Mouse (Mus musculus) CH12.LX (cell line): Measurements from ENCODE around the gene Glt8d2. TPM values are rescaled to one million over a fixed set of nuclear protein-coding genes. Genes with fewer than 3 reads are reported as not detected.

Experiments used
- DNase-seq: peaks from one replicate; pipeline ENCODE4 v3.0.0-alpha.2; 2013; ENCODE audit errors: extremely low read depth
- H3K27ac ChIP-seq: 2 replicates; pipeline ENCODE4 v1.5.1; 2012; ENCODE audit warnings: low read depth, mild to moderate bottlenecking, control low read depth, moderate library complexity; ENCODE audit not compliant: insufficient read depth
- H3K27me3 ChIP-seq: replicated peaks from 2 replicates; pipeline ENCODE3; 2012; ENCODE audit warnings: inconsistent platforms
- H3K36me3 ChIP-seq, 2 experiments: replicated peaks in 1 of 2; 2 replicates each; pipeline versions ENCODE3 to v1.6.1; 2012; ENCODE audit warnings: inconsistent platforms in 1 of 2, low read length in 1 of 2, mild to moderate bottlenecking in 1 of 2, mixed read lengths in 1 of 2, moderate library complexity in 1 of 2; ENCODE audit not compliant: control insufficient read depth in 1 of 2, insufficient read depth in 1 of 2
- H3K4me1 ChIP-seq, 2 experiments: 2 replicates each; pipeline ENCODE4 v1.6.1; 2012; ENCODE audit warnings: inconsistent platforms in 1 of 2, moderate library complexity in 1 of 2; ENCODE audit not compliant: insufficient read depth in 2 of 2, control insufficient read depth in 1 of 2
- H3K4me2 ChIP-seq: 2 replicates; pipeline ENCODE4 v1.6.1; 2012; ENCODE audit warnings: low read depth, mild to moderate bottlenecking, control low read depth; ENCODE audit not compliant: poor library complexity, insufficient read depth, severe bottlenecking
- H3K4me3 ChIP-seq, 3 experiments: fragments of 150-350 bp in 1 of 3; sonication (generic) in 1 of 3; replicated peaks in 1 of 3; 2 replicates each; pipeline versions ENCODE3 to v1.5.1; 2011 to 2012; ENCODE audit warnings: low read depth in 2 of 3, low read length in 2 of 3, mild to moderate bottlenecking in 2 of 3, moderate library complexity in 2 of 3, control low read depth in 1 of 3, improper control_type of control experiment in 1 of 3, inconsistent platforms in 1 of 3, mixed read lengths in 1 of 3; ENCODE audit not compliant: poor library complexity in 1 of 3
- H3K79me2 ChIP-seq: replicated peaks from 2 replicates; pipeline ENCODE4 v1.6.1; 2012; ENCODE audit warnings: mild to moderate bottlenecking, moderate library complexity; ENCODE audit not compliant: control insufficient read depth, poor library complexity, insufficient read depth, severe bottlenecking; ENCODE audit errors: extremely low read depth
- H3K9ac ChIP-seq: 2 replicates; pipeline ENCODE4 v1.6.1; 2012; ENCODE audit warnings: low read depth, mild to moderate bottlenecking, control low read depth, moderate library complexity; ENCODE audit not compliant: insufficient read depth
- H3K9me3 ChIP-seq: replicated peaks from 2 replicates; pipeline ENCODE3; 2012; ENCODE audit warnings: low read length, inconsistent platforms, mixed read lengths
- BHLHE40 ChIP-seq: IDR thresholded peaks from 2 replicates; pipeline ENCODE4 v1.6.1; 2011; ENCODE audit warnings: mild to moderate bottlenecking, low read depth, low read length, improper control_type of control experiment
- CHD1 ChIP-seq: IDR thresholded peaks from 2 replicates; pipeline ENCODE4 v1.6.1; 2012; ENCODE audit warnings: low read depth, low read length, improper control_type of control experiment, inconsistent platforms
- CHD2 ChIP-seq: IDR thresholded peaks from 2 replicates; pipeline ENCODE4 v1.6.1; 2011; ENCODE audit warnings: low read length, improper control_type of control experiment
- E2F4 ChIP-seq: IDR thresholded peaks from 2 replicates; pipeline ENCODE4 v1.6.1; 2011; ENCODE audit warnings: low read depth, low read length, improper control_type of control experiment; ENCODE audit not compliant: insufficient replicate concordance
- ELF1 ChIP-seq: IDR thresholded peaks from 2 replicates; pipeline ENCODE4 v1.6.1; 2014; ENCODE audit warnings: low read depth, mild to moderate bottlenecking, inconsistent platforms, low read length, improper control_type of control experiment
- ETS1 ChIP-seq: conservative IDR thresholded peaks from 2 replicates; pipeline ENCODE4 v1.6.1; 2012; ENCODE audit warnings: low read depth, mild to moderate bottlenecking, inconsistent platforms, low read length, improper control_type of control experiment, moderate library complexity
- GABPA ChIP-seq: IDR thresholded peaks from 2 replicates; pipeline ENCODE4 v1.6.1; 2012; ENCODE audit warnings: low read depth, low read length, improper control_type of control experiment, inconsistent platforms; ENCODE audit not compliant: insufficient replicate concordance
- HCFC1 ChIP-seq: IDR thresholded peaks from 2 replicates; pipeline ENCODE4 v1.6.1; 2012; ENCODE audit warnings: low read depth, mild to moderate bottlenecking, inconsistent platforms, low read length, improper control_type of control experiment
- MAZ ChIP-seq: IDR thresholded peaks from 2 replicates; pipeline ENCODE4 v1.6.1; 2012; ENCODE audit warnings: low read depth, mild to moderate bottlenecking, inconsistent platforms, low read length, improper control_type of control experiment, moderate library complexity
- MXI1 ChIP-seq: IDR thresholded peaks from 2 replicates; pipeline ENCODE4 v1.6.1; 2011; ENCODE audit warnings: mild to moderate bottlenecking, low read depth, low read length, improper control_type of control experiment
- NELFE ChIP-seq: IDR thresholded peaks from 2 replicates; pipeline ENCODE4 v1.6.1; 2011; ENCODE audit warnings: low read depth, low read length, improper control_type of control experiment
- PAX5 ChIP-seq: IDR thresholded peaks from 2 replicates; pipeline ENCODE4 v1.6.1; 2012; ENCODE audit warnings: low read length, inconsistent platforms, mixed read lengths
- POLR2A ChIP-seq: IDR thresholded peaks from 2 replicates; pipeline ENCODE4 v1.6.1; 2011; ENCODE audit warnings: low read depth, mild to moderate bottlenecking, improper control_type of control experiment, low read length
- POLR2AphosphoS2 ChIP-seq: IDR thresholded peaks from 2 replicates; pipeline ENCODE4 v1.6.1; 2011; ENCODE audit warnings: low read depth, low read length, improper control_type of control experiment
- RCOR1 ChIP-seq: conservative IDR thresholded peaks from 2 replicates; pipeline ENCODE4 v1.6.1; 2012; ENCODE audit warnings: low read depth, mild to moderate bottlenecking, inconsistent platforms, low read length, improper control_type of control experiment
- SMC3 ChIP-seq: IDR thresholded peaks from 2 replicates; pipeline ENCODE4 v1.6.1; 2011; ENCODE audit warnings: low read depth, low read length, improper control_type of control experiment
- TCF12 ChIP-seq: IDR thresholded peaks from 2 replicates; pipeline ENCODE4 v1.6.1; 2014; ENCODE audit warnings: low read depth, mild to moderate bottlenecking, inconsistent platforms, low read length, improper control_type of control experiment
- USF1 ChIP-seq: IDR thresholded peaks from 2 replicates; pipeline ENCODE4 v1.6.1; 2014; ENCODE audit warnings: low read depth, mild to moderate bottlenecking, inconsistent platforms, low read length, improper control_type of control experiment
- USF2 ChIP-seq: conservative IDR thresholded peaks from 2 replicates; pipeline ENCODE4 v1.6.1; 2011; ENCODE audit warnings: low read depth, low read length, improper control_type of control experiment
- ZC3H11A ChIP-seq: IDR thresholded peaks from 2 replicates; pipeline ENCODE4 v1.6.1; 2012; ENCODE audit warnings: low read depth, mild to moderate bottlenecking, inconsistent platforms, low read length, improper control_type of control experiment
- ZKSCAN1 ChIP-seq: IDR thresholded peaks from 2 replicates; pipeline ENCODE4 v1.6.1; 2012; ENCODE audit warnings: low read depth, inconsistent platforms, low read length, improper control_type of control experiment, borderline replicate concordance
- ZNF384 ChIP-seq: IDR thresholded peaks from 2 replicates; pipeline ENCODE4 v1.6.1; 2012; ENCODE audit warnings: low read depth, low read length, improper control_type of control experiment, inconsistent platforms
- dilution Hi-C: fragments of 300-500 bp; cut with MboI; formaldehyde crosslinking; loops from 2 replicates; pipeline ENCODE4 v1.14.3; 2020; ENCODE audit warnings: low sequenced_read_pairs; ENCODE audit not compliant: extremely low pct_unique_long_range_greater_than_20kb, extremely low pct_ligation_motif_present
- in situ Hi-C: fragments of 300-500 bp; cut with MboI; formaldehyde crosslinking; loops from 3 replicates; pipeline ENCODE4 v1.14.3; 2019; ENCODE audit warnings: low sequenced_read_pairs, low pct_ligation_motif_present, low pct_unique_long_range_greater_than_20kb, mixed read lengths
- polyA plus RNA-seq: library from polyadenylated mRNA; unstranded; fragments of >175 nt; gene quantifications from 2 replicates; pipeline ENCODE4 v1.2.1, GENCODE M21; 2012; ENCODE audit warnings: low read depth; ENCODE audit not compliant: insufficient read length
- total RNA-seq, 2 experiments: library from RNA; depleted of rRNA; stranded (reverse); fragments of 300-350 nt in 1 of 2; fragments of >200 nt in 1 of 2; gene quantifications; 2 replicates each; pipeline ENCODE4 v1.2.3; 2012 to 2014

Glt8d2 gene
- total and polyA plus RNA-seq, 3 experiments = not detected

DNA sequence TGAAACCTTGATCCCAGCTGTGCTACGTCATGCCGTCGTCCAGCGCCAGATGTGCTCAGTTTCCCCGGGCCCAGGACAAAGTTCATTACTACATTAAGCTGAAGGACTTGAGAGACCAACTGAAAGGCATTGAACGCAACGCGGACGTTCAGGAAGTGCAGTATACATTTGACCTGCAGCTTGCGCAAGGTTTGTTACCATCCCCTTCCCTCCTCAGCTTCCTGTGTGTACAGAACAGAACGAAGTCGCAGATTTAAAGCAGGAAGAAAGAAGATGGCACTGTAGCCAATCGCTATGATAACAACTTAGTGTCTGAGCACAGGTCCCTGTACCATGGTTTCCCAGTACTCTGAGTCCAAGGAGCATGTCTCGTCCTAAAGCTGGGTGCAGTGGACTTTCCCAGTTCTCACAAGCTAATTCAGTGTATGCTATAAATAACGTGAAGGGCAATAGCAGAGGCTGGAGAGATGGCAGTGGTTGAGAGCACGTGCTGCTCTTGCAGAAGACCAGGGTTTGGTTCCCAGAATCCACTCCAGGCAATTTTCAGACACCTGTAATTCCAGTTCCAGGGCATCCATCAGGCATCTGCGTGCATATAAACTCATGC is 43.1 kb downstream of the Glt8d2 start:
- H3K27ac ChIP-seq = no peak overlapping the region
- no peaks in the 10 kb centered on the region for H3K27me3 ChIP-seq
- no peak for DNase-seq
- no peak overlapping the region for H3K4me2 ChIP-seq
- H3K9me3 ChIP-seq = no peaks in the 10 kb centered on the region
- in situ Hi-C loops (no loop called here), dilution Hi-C loops (no loop called here)
- no peaks in the 10 kb centered on the region for H3K79me2 ChIP-seq
- H3K4me3 ChIP-seq = no peak overlapping the region
- TF ChIP-seq POLR2A (no peak), TCF12 (no peak), ZNF384 (no peak), MXI1 (no peak), CHD2 (no peak), RCOR1 (no peak), CHD1 (no peak), ZC3H11A (no peak), SMC3 (no peak), NELFE (no peak), MAZ (no peak)
- no peak overlapping the region for H3K9ac ChIP-seq
- H3K36me3 ChIP-seq = peaks cover 38 to 69% of the 10 kb centered on the region in 2 experiments
- no peaks in the 10 kb centered on the region for H3K4me1 ChIP-seq

- Histone ChIP-seq H3K27me3 (no peaks in the 10 kb centered on the region), H3K27ac (no peak overlapping the region), H3K36me3 (peaks cover 45 to 73% of the 10 kb centered on the region in 2 experiments), H3K9me3 (no peaks in the 10 kb centered on the region), H3K79me2 (no peaks in the 10 kb centered on the region), H3K4me2 (no peak overlapping the region)
- in situ Hi-C loops = no loop called here
- no peak for DNase-seq
- TF ChIP-seq BHLHE40 = no peak
- no peak for TF ChIP-seq TCF12
- TF ChIP-seq E2F4 = no peak
- no peak for TF ChIP-seq PAX5
- TF ChIP-seq ELF1 = no peak
- TF ChIP-seq ETS1 = no peak
- TF ChIP-seq ZKSCAN1 = no peak
- TF ChIP-seq USF2 = no peak
- TF ChIP-seq GABPA = no peak
- TF ChIP-seq POLR2AphosphoS2 = no peak
- no peak for TF ChIP-seq USF1
- no peak for TF ChIP-seq HCFC1
- TF ChIP-seq, all 38 proteins: peak for 0
- dilution Hi-C loops = no loop called here
- Histone ChIP-seq H3K4me3 (no peak overlapping the region), H3K4me1 (no peaks in the 10 kb centered on the region), H3K9ac (no peak overlapping the region)
These were observed 44.4 kb downstream of the Glt8d2 start for GRCm38 (mm10) chr10:82646083-82646482.
